8 mouse cellular contexts compared by ENCODE assay signal in genomic region chr17:24454218-24454755, GRCm38 (mm10). TPM values are rescaled to one million over a fixed set of nuclear protein-coding genes. Genes with fewer than 3 reads are reported as not detected.
DNase-seq lines count a peak whose midpoint lies in the region; ATAC-seq and TF ChIP-seq lines count a peak whose summit lies in the region.

No protein-coding gene starts in this region.

- no peak for ATAC-seq in heart, embryonic 14.5 days (ENCODE audit: insufficient number of reproducible peaks, insufficient read depth, low FRiP score, low read depth)
- ATAC-seq in granulocyte monocyte progenitor cell, adult 5-6 weeks (replicated peaks; ENCODE audit: poor library complexity, severe bottlenecking), result peak; percentile 7
- peak; percentile 6; the same call in 1 of the 2 replicates for ATAC-seq in megakaryocyte-erythroid progenitor cell, adult 5-6 weeks (replicated peaks; ENCODE audit: low FRiP score, low TSS enrichment, poor library complexity, severe bottlenecking)

- DNase-seq in heart, postnatal 4 days, result no peak
- no peak for DNase-seq in frontal cortex, adult 2 months (ENCODE audit: extremely low spot score in 1 of 2, low spot score in 1 of 2)
- no peak for DNase-seq in layer of hippocampus, postnatal 36 days
- DNase-seq in cerebellum, adult 9-10 months, result no peak

- no peak for TF ChIP-seq CTCF in ES-Bruce4 (IDR thresholded peaks at IDR 0.05; ENCODE audit: low read depth, low read length)

- TF ChIP-seq EP300 in ES-Bruce4 (IDR thresholded peaks at IDR 0.05; ENCODE audit: insufficient read depth, low read depth, low read length), result no peak

- no peaks in the 10 kb centered on the region for H3K9me3 ChIP-seq in heart, embryonic 14.5 days (ENCODE audit: control insufficient read depth, low read length)
- no peaks in the 10 kb centered on the region for H3K9me3 ChIP-seq in ES-Bruce4 (replicated peaks; ENCODE audit: control insufficient read depth, insufficient read depth, low read length, poor library complexity, severe bottlenecking)

- H3K4me1 ChIP-seq in heart, embryonic 14.5 days (ENCODE audit: control insufficient read depth in 2 of 2, insufficient read depth in 2 of 2, low read length in 2 of 2), result peaks cover 0 to 19% of the 10 kb centered on the region in 2 experiments; a peak in 2 of 4 replicates
- no peaks in the 10 kb centered on the region for H3K4me1 ChIP-seq in ES-Bruce4 (ENCODE audit: control insufficient read depth, insufficient read depth, low read length)

- peak overlapping the region; percentile 66 for H3K4me2 ChIP-seq in heart, embryonic 14.5 days (ENCODE audit: low read length)

- 4% methylated on average over 14 of the region's 14 CpGs for WGBS in heart, embryonic 14.5 days

- peak overlapping the region; percentile 89 to 95 for H3K27ac ChIP-seq in heart, embryonic 14.5 days (replicated peaks in 1 of 2; ENCODE audit: control insufficient read depth in 1 of 2, insufficient read depth in 1 of 2, low read depth in 2 of 2, low read length in 2 of 2)
- H3K27ac ChIP-seq in ES-Bruce4 (ENCODE audit: insufficient read depth, low read length), result no peak overlapping the region

- no peak for TF ChIP-seq POLR2A in ES-Bruce4 (IDR thresholded peaks at IDR 0.05; ENCODE audit: insufficient read depth, low read length)

- peak overlapping the region; percentile 71 to 74 for H3K4me3 ChIP-seq in heart, embryonic 14.5 days (ENCODE audit: control insufficient read depth in 1 of 2, insufficient read depth in 1 of 2, low read depth in 1 of 2, low read length in 2 of 2)
- H3K4me3 ChIP-seq in ES-Bruce4 (ENCODE audit: low read depth, low read length), result peak overlapping the region; percentile 90

- H3K9ac ChIP-seq in heart, embryonic 14.5 days (ENCODE audit: low read length), result peak overlapping the region; percentile 93
- 0 out of 2 replicates have a peak overlapping the region, but pooled peaks have one; percentile 18 for H3K9ac ChIP-seq in ES-Bruce4 (ENCODE audit: low read depth, poor library complexity, severe bottlenecking)

- peaks cover 25% of the 10 kb centered on the region for H3K36me3 ChIP-seq in heart, embryonic 14.5 days (ENCODE audit: control insufficient read depth, insufficient read depth, low read length)
- no peaks in the 10 kb centered on the region; the same call in 1 of the 2 replicates for H3K36me3 ChIP-seq in ES-Bruce4 (ENCODE audit: control insufficient read depth, insufficient read depth, low read length, poor library complexity, severe bottlenecking)

- H3K27me3 ChIP-seq in heart, embryonic 14.5 days (ENCODE audit: control insufficient read depth, insufficient read depth, low read length), result no peaks in the 10 kb centered on the region
- no peaks in the 10 kb centered on the region for H3K27me3 ChIP-seq in ES-Bruce4 (ENCODE audit: control insufficient read depth, insufficient read depth, low read length, poor library complexity, severe bottlenecking)

RNA-seq across cellular contexts. Expression of gene Dnase1l2, which starts 11.4 kb away (rescaled TPM):
- polyA plus RNA-seq in heart, embryonic 14.5 days (2014; fragmentation: Nextera tagmentation; extraction: Ambion mirVana), result 1.5 and 2.4 TPM in 2 replicates
- 1 to 10 TPM; 1.0 to 1.5 TPM for total RNA-seq in heart, postnatal 4 days (2021)
- 0.42 and 0.99 TPM in 2 replicates for polyA plus RNA-seq in ES-Bruce4 (2011; ENCODE audit: insufficient read depth, insufficient read length, low read depth, missing spikeins)
- 2.3 and 2.8 TPM in 2 replicates for total RNA-seq in granulocyte monocyte progenitor cell, adult 5-6 weeks (2014; fragmentation: Nextera tagmentation)
- total RNA-seq in granulocyte monocyte progenitor cell, adult 5-6 weeks (2017), result 0.72 and 1.3 TPM in 2 replicates
- 1.2 and 5.0 TPM in 2 replicates for total RNA-seq in megakaryocyte-erythroid progenitor cell, adult 5-6 weeks (2014; fragmentation: Nextera tagmentation)
- total RNA-seq in megakaryocyte-erythroid progenitor cell, adult 5-6 weeks (2017), result 0.34 and 2.9 TPM in 2 replicates
- polyA plus RNA-seq in frontal cortex, adult 2 months (2012; rRNA removed), result 18.3 and 22.9 TPM in 2 replicates
- total RNA-seq in layer of hippocampus, postnatal 36 days (2021), result 10 to 100 TPM; 11.0 to 14.2 TPM

RNA-seq across cellular contexts. Expression of gene E4f1, which starts 15.8 kb away (rescaled TPM):
- polyA plus RNA-seq in heart, embryonic 14.5 days (2014; fragmentation: Nextera tagmentation; extraction: Ambion mirVana), result 16.0 and 17.6 TPM in 2 replicates
- 10 to 100 TPM; 17.3 to 19.3 TPM for total RNA-seq in heart, postnatal 4 days (2021)
- polyA plus RNA-seq in ES-Bruce4 (2011; ENCODE audit: insufficient read depth, insufficient read length, low read depth, missing spikeins), result 13.0 and 15.3 TPM in 2 replicates
- 20.6 and 45.1 TPM in 2 replicates for total RNA-seq in granulocyte monocyte progenitor cell, adult 5-6 weeks (2014; fragmentation: Nextera tagmentation)
- total RNA-seq in granulocyte monocyte progenitor cell, adult 5-6 weeks (2017), result 9.5 and 21.7 TPM in 2 replicates
- 47.7 and 60.9 TPM in 2 replicates for total RNA-seq in megakaryocyte-erythroid progenitor cell, adult 5-6 weeks (2014; fragmentation: Nextera tagmentation)
- 10.5 and 20.8 TPM in 2 replicates for total RNA-seq in megakaryocyte-erythroid progenitor cell, adult 5-6 weeks (2017)
- polyA plus RNA-seq in frontal cortex, adult 2 months (2012; rRNA removed), result 86.1 and 86.4 TPM in 2 replicates
- total RNA-seq in layer of hippocampus, postnatal 36 days (2021), result 10 to 100 TPM; 30.3 to 42.7 TPM

RNA-seq across cellular contexts. Expression of gene Pgp, which starts 15.9 kb away (rescaled TPM):
- 65.7 and 66.6 TPM in 2 replicates for polyA plus RNA-seq in heart, embryonic 14.5 days (2014; fragmentation: Nextera tagmentation; extraction: Ambion mirVana)
- total RNA-seq in heart, postnatal 4 days (2021), result 10 to 100 TPM; 46.5 to 49.3 TPM
- 15.4 and 16.4 TPM in 2 replicates for polyA plus RNA-seq in ES-Bruce4 (2011; ENCODE audit: insufficient read depth, insufficient read length, low read depth, missing spikeins)
- total RNA-seq in granulocyte monocyte progenitor cell, adult 5-6 weeks (2014; fragmentation: Nextera tagmentation), result 22.9 and 25.4 TPM in 2 replicates
- total RNA-seq in granulocyte monocyte progenitor cell, adult 5-6 weeks (2017), result 11.6 and 15.2 TPM in 2 replicates
- total RNA-seq in megakaryocyte-erythroid progenitor cell, adult 5-6 weeks (2014; fragmentation: Nextera tagmentation), result 32.8 and 43.6 TPM in 2 replicates
- 21.9 and 23.4 TPM in 2 replicates for total RNA-seq in megakaryocyte-erythroid progenitor cell, adult 5-6 weeks (2017)
- 85.4 and 95.8 TPM in 2 replicates for polyA plus RNA-seq in frontal cortex, adult 2 months (2012; rRNA removed)
- total RNA-seq in layer of hippocampus, postnatal 36 days (2021), result 10 to 100 TPM; 62.3 to 66.4 TPM

RNA-seq across cellular contexts. Expression of gene Bricd5, which starts 19.4 kb away (rescaled TPM):
- polyA plus RNA-seq in heart, embryonic 14.5 days (2014; fragmentation: Nextera tagmentation; extraction: Ambion mirVana), result not detected in 2 replicates
- total RNA-seq in heart, postnatal 4 days (2021), result under 1 TPM in 1 of 2 experiments, not detected in 1; 0.29 TPM
- not detected in 2 replicates for polyA plus RNA-seq in ES-Bruce4 (2011; ENCODE audit: insufficient read depth, insufficient read length, low read depth, missing spikeins)
- total RNA-seq in granulocyte monocyte progenitor cell, adult 5-6 weeks (2014; fragmentation: Nextera tagmentation), result 2.2 TPM in 1 of 2 replicates, not detected in the other
- total RNA-seq in granulocyte monocyte progenitor cell, adult 5-6 weeks (2017), result 0.22 TPM in 1 of 2 replicates, not detected in the other
- total RNA-seq in megakaryocyte-erythroid progenitor cell, adult 5-6 weeks (2014; fragmentation: Nextera tagmentation), result not detected in 2 replicates
- 0.80 TPM in 1 of 2 replicates, not detected in the other for total RNA-seq in megakaryocyte-erythroid progenitor cell, adult 5-6 weeks (2017)
- polyA plus RNA-seq in frontal cortex, adult 2 months (2012; rRNA removed), result 2.1 and 2.6 TPM in 2 replicates
- 1 to 10 TPM; 1.9 to 2.6 TPM for total RNA-seq in layer of hippocampus, postnatal 36 days (2021)

RNA-seq across cellular contexts. Expression of gene Mlst8, which starts 24.6 kb away (rescaled TPM):
- 15.2 and 17.5 TPM in 2 replicates for polyA plus RNA-seq in heart, embryonic 14.5 days (2014; fragmentation: Nextera tagmentation; extraction: Ambion mirVana)
- total RNA-seq in heart, postnatal 4 days (2021), result 10 to 100 TPM; 14.9 to 16.3 TPM
- 20.4 and 22.8 TPM in 2 replicates for polyA plus RNA-seq in ES-Bruce4 (2011; ENCODE audit: insufficient read depth, insufficient read length, low read depth, missing spikeins)
- total RNA-seq in granulocyte monocyte progenitor cell, adult 5-6 weeks (2014; fragmentation: Nextera tagmentation), result 21.2 and 21.6 TPM in 2 replicates
- 21.8 and 27.8 TPM in 2 replicates for total RNA-seq in granulocyte monocyte progenitor cell, adult 5-6 weeks (2017)
- total RNA-seq in megakaryocyte-erythroid progenitor cell, adult 5-6 weeks (2014; fragmentation: Nextera tagmentation), result 35.8 and 38.7 TPM in 2 replicates
- total RNA-seq in megakaryocyte-erythroid progenitor cell, adult 5-6 weeks (2017), result 17.2 and 36.1 TPM in 2 replicates
- polyA plus RNA-seq in frontal cortex, adult 2 months (2012; rRNA removed), result 37.9 and 45.7 TPM in 2 replicates
- 10 to 100 TPM; 40.7 to 45.0 TPM for total RNA-seq in layer of hippocampus, postnatal 36 days (2021)
